Mouse (Mus musculus) heart, adult 2 months (tissue): ENCODE data around the gene Plekha5. TPM values are rescaled to one million over a fixed set of nuclear protein-coding genes. Genes with fewer than 3 reads are reported as not detected.

ENCODE experiments used
- DNase-seq, 2 experiments: peaks; one replicate each; pipeline ENCODE4 v3.0.0; 2021
- H3K27ac ChIP-seq: fragments of 200-600 bp; 2 replicates; pipeline ENCODE4 v1.8.1; 2022
- H3K27me3 ChIP-seq: fragments of 200-500 bp; 2 replicates; pipeline ENCODE4 v1.6.1; 2012; ENCODE audit warnings: mild to moderate bottlenecking, low read length, inconsistent platforms, mixed read lengths; ENCODE audit not compliant: control insufficient read depth, insufficient read depth
- H3K36me3 ChIP-seq: fragments of 200-500 bp; 2 replicates; pipeline ENCODE4 v1.6.1; 2012; ENCODE audit warnings: low read length, inconsistent platforms; ENCODE audit not compliant: control insufficient read depth, insufficient read depth
- H3K4me1 ChIP-seq: fragments of 200-500 bp; 2 replicates; pipeline ENCODE4 v1.6.1; 2011; ENCODE audit warnings: low read length; ENCODE audit not compliant: control insufficient read depth, insufficient read depth
- H3K4me3 ChIP-seq: fragments of 200-600 bp; 2 replicates; pipeline ENCODE4 v1.8.1; 2022
- H3K79me2 ChIP-seq: fragments of 200-500 bp; replicated peaks from 2 replicates; pipeline ENCODE4 v1.6.1; 2012; ENCODE audit warnings: mild to moderate bottlenecking, inconsistent platforms, low read length, moderate library complexity, mixed read lengths; ENCODE audit not compliant: control insufficient read depth, insufficient read depth
- H3K9ac ChIP-seq: fragments of 200-500 bp; 2 replicates; pipeline ENCODE4 v1.6.1; 2012; ENCODE audit warnings: low read depth, mild to moderate bottlenecking, control low read depth, inconsistent platforms, low read length, mixed read lengths
- CTCF ChIP-seq: fragments of 200-600 bp; IDR thresholded peaks from 2 replicates; pipeline ENCODE4 v1.8.1; 2022; ENCODE audit warnings: antibody characterized with exemption, mild to moderate bottlenecking, moderate library complexity
- EP300 ChIP-seq: fragments of 200-500 bp; IDR thresholded peaks from 2 replicates; pipeline ENCODE4 v1.6.1; 2011; ENCODE audit warnings: low read depth, low read length, control low read depth; ENCODE audit not compliant: insufficient read depth
- POLR2A ChIP-seq: fragments of 200-500 bp; IDR thresholded peaks from 2 replicates; pipeline ENCODE4 v1.6.1; 2011; ENCODE audit warnings: mild to moderate bottlenecking, low read depth, low read length, control low read depth; ENCODE audit not compliant: insufficient read depth
- WGBS: fragments of 180-500 bp; shearing (Covaris S2); methylation state at CpG from one replicate; pipeline ENCODE4 v1.1.7; 2018; 5-methylcytosine and 5-hydroxymethylcytosine counted together
- intact Hi-C: fragments of 180-260 bp; cut with DNase I; formaldehyde crosslinking; loops from one replicate; pipeline ENCODE4 v1.15.1; 2025
- polyA plus RNA-seq: library from polyadenylated mRNA; depleted of rRNA; stranded (reverse); fragments of >200 nt; gene quantifications from 2 replicates; pipeline ENCODE4 v1.2.3, GENCODE M21; 2012
- total RNA-seq, 2 experiments: library from RNA; stranded (reverse); gene quantifications; 2 replicates each; pipeline ENCODE4 v1.2.3; 2021

The Plekha5 gene
- total and polyA plus RNA-seq, 3 experiments = 19.6 to 26.0 (median 24.9) TPM

GRCm38 (mm10) chr6:140512016-140512415 is 88.2 kb downstream of the Plekha5 start:
- Histone ChIP-seq H3K36me3 (no peaks in the 10 kb centered on the region), H3K27me3 (no peaks in the 10 kb centered on the region), H3K27ac (no peak overlapping the region), H3K4me3 (no peak overlapping the region), H3K4me1 (peaks cover 5% of the 10 kb centered on the region), H3K9ac (no peak overlapping the region), H3K79me2 (no peaks in the 10 kb centered on the region; the same call in 1 of the 2 replicates)
- TF ChIP-seq EP300 = no peak
- TF ChIP-seq POLR2A = no peak
- no peak for TF ChIP-seq CTCF
- intact Hi-C loops = no loop called here
- 64% methylated on average over 1 of the region's 1 CpGs for WGBS
- no peak for DNase-seq

DNA sequence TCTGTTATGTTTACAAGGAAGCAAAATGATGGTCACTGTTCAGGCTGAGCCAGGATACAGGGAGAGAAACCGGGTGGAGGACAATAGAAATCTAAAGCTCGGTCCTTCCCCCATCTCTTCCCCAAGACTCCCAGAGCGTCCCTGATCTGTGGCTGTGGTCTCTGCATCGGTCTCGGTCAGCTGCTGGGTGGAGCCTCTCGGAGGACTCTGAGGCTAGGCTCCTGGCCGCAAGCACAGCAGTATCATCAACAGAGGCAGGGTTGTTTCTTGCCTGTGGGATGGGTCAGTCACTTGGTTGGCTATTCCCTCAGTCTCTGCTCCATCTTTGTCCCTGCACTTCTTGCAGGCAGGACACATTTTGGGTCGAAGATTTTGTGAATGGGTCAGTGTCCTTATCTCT is 88.6 kb downstream of the Plekha5 start:
- no peak for DNase-seq
- WGBS = 42% methylated on average over 8 of the region's 8 CpGs
- TF ChIP-seq CTCF (no peak), POLR2A (no peak), EP300 (no peak)
- no peak overlapping the region for H3K9ac ChIP-seq
- no peak overlapping the region for H3K27ac ChIP-seq
- no peaks in the 10 kb centered on the region for H3K36me3 ChIP-seq
- intact Hi-C loops = no loop called here
- no peaks in the 10 kb centered on the region; the same call in 1 of the 2 replicates for H3K79me2 ChIP-seq
- H3K4me3 ChIP-seq = no peak overlapping the region
- no peaks in the 10 kb centered on the region for H3K27me3 ChIP-seq
- peaks cover 5% of the 10 kb centered on the region for H3K4me1 ChIP-seq

GRCm38 (mm10) chr6:140514205-140515110 is 90.6 kb downstream of the Plekha5 start:
- peak; percentile 42 to 51 for DNase-seq
- H3K4me3 ChIP-seq = peak overlapping the region; percentile 43

GRCm38 (mm10) chr6:140515550-140515949 is 91.7 kb downstream of the Plekha5 start:
- WGBS = 56% methylated on average over 4 of the region's 4 CpGs
- Histone ChIP-seq H3K4me1 (peaks cover 7% of the 10 kb centered on the region), H3K27ac (peak overlapping the region; percentile 75), H3K4me3 (peak overlapping the region; percentile 43), H3K9ac (peak overlapping the region; percentile 53), H3K27me3 (no peaks in the 10 kb centered on the region), H3K79me2 (peaks cover 1% of the 10 kb centered on the region; the same call in 1 of the 2 replicates), H3K36me3 (no peaks in the 10 kb centered on the region)
- TF ChIP-seq POLR2A = no peak
- no peak for TF ChIP-seq EP300
- no peak for TF ChIP-seq CTCF
- DNase-seq = no peak
- intact Hi-C loops = loop anchor here (5.0 kb wide), 2 partner anchors 33 to 107 kb away; partner anchors contain the start of gene Aebp2

More at GRCm38 (mm10) chr6:140514205-140515110, 90.6 kb downstream of the Plekha5 start:
- peaks cover under 1% of the 10 kb centered on the region; the same call in 1 of the 2 replicates for H3K79me2 ChIP-seq
- intact Hi-C loops = loop anchor here (5.0 kb wide), 2 partner anchors 32 to 108 kb away; partner anchors contain the start of gene Aebp2
- 7% methylated on average over 8 of the region's 8 CpGs for WGBS
- TF ChIP-seq EP300 = no peak
- TF ChIP-seq POLR2A = peak; percentile 50; the same call in 1 of the 2 replicates
- TF ChIP-seq CTCF = no peak
- peaks cover 7% of the 10 kb centered on the region for H3K4me1 ChIP-seq
- H3K36me3 ChIP-seq = no peaks in the 10 kb centered on the region
- peak overlapping the region; percentile 41 for H3K9ac ChIP-seq
- H3K27me3 ChIP-seq = no peaks in the 10 kb centered on the region
- H3K27ac ChIP-seq = peak overlapping the region; percentile 75

GRCm38 (mm10) chr6:140516202-140516601 is 92.3 kb downstream of the Plekha5 start:
- Histone ChIP-seq H3K36me3 (no peaks in the 10 kb centered on the region), H3K79me2 (peaks cover 1% of the 10 kb centered on the region; the same call in 1 of the 2 replicates), H3K9ac (no peak overlapping the region), H3K4me1 (peaks cover 7% of the 10 kb centered on the region), H3K27ac (no peak overlapping the region; the same call in 1 of the 2 replicates), H3K27me3 (no peaks in the 10 kb centered on the region), H3K4me3 (no peak overlapping the region)
- TF ChIP-seq CTCF = no peak
- TF ChIP-seq EP300 = no peak
- no peak for TF ChIP-seq POLR2A
- 59% methylated on average over 3 of the region's 3 CpGs for WGBS
- no peak for DNase-seq
- intact Hi-C loops = loop anchor here (5.0 kb wide), 2 partner anchors 34 to 106 kb away; partner anchors contain the start of gene Aebp2
